Mouse (Mus musculus) erythroblast, embryonic 14.5 days (primary cell): ENCODE measurements around the gene Tmbim7.

Source experiments
- GATA1 ChIP-seq: IDR thresholded peaks from 2 replicates; pipeline ENCODE4 v1.6.1; 2012; ENCODE audit warnings: low read length, inconsistent platforms, mixed read lengths
- TAL1 ChIP-seq: IDR thresholded peaks from 3 replicates; pipeline ENCODE4 v1.6.1; 2012; ENCODE audit warnings: low read length, inconsistent platforms, mixed read lengths

- TF ChIP-seq GATA1 (no peak), TAL1 (no peak)
These were observed 3.3 kb upstream of the Tmbim7 start for GRCm38 (mm10) chr5:3647708-3648121.
